Mouse (Mus musculus) neutrophil, adult 5-6 weeks (primary cell): ENCODE measurements around the gene Galnt18. TPM values are rescaled to one million over a fixed set of nuclear protein-coding genes. Genes with fewer than 3 reads are reported as not detected.

Experiments
- ATAC-seq: fragments of 151-379, 151-347 bp; 2 replicates; pipeline ENCODE4 v1.8.0; 2017; ENCODE audit warnings: mild to moderate bottlenecking, moderate TSS enrichment; ENCODE audit not compliant: insufficient number of reproducible peaks, poor library complexity, low FRiP score, severe bottlenecking; ENCODE audit errors: extremely low read depth
- total RNA-seq: library from RNA; stranded (forward); fragments of 200-1000 nt; gene quantifications from 2 replicates; pipeline ENCODE4 v1.2.3, GENCODE M21; 2017

Galnt18 gene
- total RNA-seq, 1 experiment from 2014 or later, result 0.23 TPM

- ATAC-seq, result no peak
Observed at GRCm38 (mm10) chr7:111601339-111602067, 178.3 kb downstream of the Galnt18 start.

GRCm38 (mm10) chr7:111600756-111601155, 179.0 kb downstream of the Galnt18 start:
- ATAC-seq, result no peak

GRCm38 (mm10) chr7:111593680-111594079, 186.1 kb downstream of the Galnt18 start:
- ATAC-seq, result no peak

GRCm38 (mm10) chr7:111589506-111590125, 190.2 kb downstream of the Galnt18 start:
- no peak for ATAC-seq

DNA sequence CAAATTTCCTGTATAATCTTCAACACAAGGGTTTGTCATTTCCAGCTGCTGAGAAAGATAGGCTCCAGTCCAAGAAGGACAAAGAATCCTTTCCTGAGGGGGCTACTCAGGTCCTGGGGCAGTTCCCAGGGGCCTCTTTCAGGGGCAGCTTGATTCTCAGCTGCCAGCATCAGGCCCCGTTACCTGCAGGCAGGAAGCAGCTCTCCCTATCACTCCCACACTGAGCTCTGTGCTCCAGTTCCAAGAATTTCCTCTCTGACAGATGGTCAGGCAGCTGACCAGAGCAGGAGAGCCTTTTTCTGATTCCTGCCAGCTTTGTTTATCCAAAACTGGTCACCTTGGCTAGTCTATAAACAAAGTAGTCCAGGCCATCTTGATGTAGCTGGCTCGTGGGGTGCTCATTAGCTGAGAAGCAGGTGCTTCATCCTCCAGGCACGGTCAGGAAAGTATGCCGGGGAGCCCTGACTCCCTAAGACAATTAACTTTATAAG, 191.4 kb downstream of the Galnt18 start:
- no peak for ATAC-seq

DNA sequence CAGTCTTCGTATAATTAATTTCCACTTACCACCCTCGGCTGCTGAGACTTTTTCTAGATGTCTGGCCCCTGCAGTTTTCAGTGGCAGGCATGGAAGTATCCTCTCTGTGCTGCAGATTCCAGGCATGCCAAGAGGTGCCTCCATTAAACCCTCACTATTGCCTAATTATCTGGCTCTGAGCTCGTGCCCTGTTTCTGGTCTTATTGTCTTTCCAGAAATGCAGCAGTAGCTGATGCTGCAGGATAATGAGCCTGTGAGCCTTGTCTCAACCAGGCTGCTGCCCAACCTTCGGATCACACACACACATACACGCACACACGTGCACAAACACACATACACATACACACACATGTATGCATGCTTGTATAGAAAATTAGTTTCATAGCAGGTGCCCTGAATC, 199.2 kb downstream of the Galnt18 start:
- no peak for ATAC-seq

GRCm38 (mm10) chr7:111575096-111575495, 204.7 kb downstream of the Galnt18 start:
- ATAC-seq, result no peak

DNA sequence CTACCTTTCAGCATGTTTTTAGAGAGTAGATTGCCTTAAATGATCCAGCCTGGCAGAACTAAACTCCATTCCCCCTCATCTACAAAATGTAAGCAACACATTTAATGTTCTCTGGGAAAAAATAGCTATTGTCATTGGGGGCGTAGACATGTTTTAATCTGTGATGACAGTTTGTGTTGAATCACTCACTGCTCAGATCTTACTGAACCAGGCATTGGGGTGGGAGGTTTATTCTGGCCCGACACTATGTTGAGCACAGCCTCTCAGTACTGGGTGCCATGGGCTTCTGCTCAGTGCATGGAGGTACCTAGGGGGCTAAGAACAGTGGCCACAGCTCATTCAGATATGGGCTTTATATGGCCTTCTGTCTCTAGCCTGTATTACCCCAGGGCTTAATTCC, 207.4 kb downstream of the Galnt18 start:
- no peak for ATAC-seq

- ATAC-seq, result no peak
Observed at GRCm38 (mm10) chr7:111566838-111567237, 212.9 kb downstream of the Galnt18 start.

- ATAC-seq, result no peak
Observed at GRCm38 (mm10) chr7:111563316-111564110, 216.3 kb downstream of the Galnt18 start.

DNA sequence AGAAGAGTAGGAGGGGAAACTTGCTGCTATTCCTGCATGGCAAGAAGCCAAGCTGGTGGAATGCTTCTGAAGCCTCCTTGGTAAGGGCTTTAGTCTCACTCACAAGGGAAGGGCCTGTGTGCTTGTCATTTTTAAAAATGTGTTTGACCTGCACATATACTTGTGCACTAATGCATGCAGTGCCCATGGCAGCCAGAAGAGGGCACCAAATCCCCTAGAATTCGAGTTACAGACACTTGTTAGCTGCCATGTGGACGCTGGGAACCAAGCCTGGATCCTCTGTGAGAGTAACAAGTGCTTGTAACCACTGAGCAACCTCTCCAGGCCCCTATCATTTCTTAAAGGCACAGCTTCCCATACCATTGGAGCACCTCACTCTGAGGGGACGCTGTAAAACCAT, 219.7 kb downstream of the Galnt18 start:
- no peak for ATAC-seq

DNA sequence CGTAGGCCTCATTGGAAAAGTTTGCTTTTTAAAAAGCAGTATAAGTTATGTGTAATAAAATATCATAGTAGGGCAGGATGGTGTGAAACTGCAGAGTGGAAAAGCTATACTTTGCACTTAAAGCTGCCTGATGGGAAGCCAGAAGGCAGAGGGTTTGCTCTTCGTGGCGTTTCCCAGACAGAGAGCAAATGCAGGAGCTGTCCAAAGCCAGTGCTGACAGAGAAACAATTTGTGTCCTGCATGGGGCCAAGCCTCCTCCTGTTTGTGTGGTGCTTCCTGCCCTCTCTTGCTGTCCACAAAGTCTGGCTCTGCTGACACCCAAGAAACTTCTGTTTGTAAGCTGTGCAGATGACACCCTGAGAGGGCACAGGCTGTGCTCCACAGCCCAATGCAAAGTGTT, 220.8 kb downstream of the Galnt18 start:
- ATAC-seq, result no peak

- ATAC-seq, result no peak
Observed at GRCm38 (mm10) chr7:111550987-111551386, 228.8 kb downstream of the Galnt18 start.

DNA sequence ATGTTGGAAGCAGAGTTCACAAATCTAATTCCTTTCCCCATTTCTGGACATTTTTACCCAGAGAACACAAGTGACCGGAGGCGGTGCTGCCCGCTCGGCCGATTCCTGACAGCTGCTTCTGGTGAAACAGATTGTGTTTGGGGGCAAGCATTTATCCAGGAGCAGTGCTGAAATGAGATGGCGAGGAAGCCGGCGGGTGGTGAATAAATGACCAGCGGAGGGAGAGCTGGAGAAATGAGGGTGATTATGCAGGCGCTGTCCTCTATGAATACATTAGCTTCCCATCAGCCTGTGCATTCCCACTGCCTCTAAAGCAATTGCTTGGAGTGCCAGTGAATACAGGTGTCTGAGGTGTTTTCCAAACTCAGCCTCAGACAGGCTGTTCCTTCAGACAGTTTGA, 232.7 kb downstream of the Galnt18 start:
- no peak for ATAC-seq

- no peak for ATAC-seq
Observed at GRCm38 (mm10) chr7:111545614-111546013, 234.2 kb downstream of the Galnt18 start.

GRCm38 (mm10) chr7:111537946-111538345, 241.8 kb downstream of the Galnt18 start:
- ATAC-seq, result no peak

GRCm38 (mm10) chr7:111534826-111535405, 244.9 kb downstream of the Galnt18 start:
- no peak for ATAC-seq

DNA sequence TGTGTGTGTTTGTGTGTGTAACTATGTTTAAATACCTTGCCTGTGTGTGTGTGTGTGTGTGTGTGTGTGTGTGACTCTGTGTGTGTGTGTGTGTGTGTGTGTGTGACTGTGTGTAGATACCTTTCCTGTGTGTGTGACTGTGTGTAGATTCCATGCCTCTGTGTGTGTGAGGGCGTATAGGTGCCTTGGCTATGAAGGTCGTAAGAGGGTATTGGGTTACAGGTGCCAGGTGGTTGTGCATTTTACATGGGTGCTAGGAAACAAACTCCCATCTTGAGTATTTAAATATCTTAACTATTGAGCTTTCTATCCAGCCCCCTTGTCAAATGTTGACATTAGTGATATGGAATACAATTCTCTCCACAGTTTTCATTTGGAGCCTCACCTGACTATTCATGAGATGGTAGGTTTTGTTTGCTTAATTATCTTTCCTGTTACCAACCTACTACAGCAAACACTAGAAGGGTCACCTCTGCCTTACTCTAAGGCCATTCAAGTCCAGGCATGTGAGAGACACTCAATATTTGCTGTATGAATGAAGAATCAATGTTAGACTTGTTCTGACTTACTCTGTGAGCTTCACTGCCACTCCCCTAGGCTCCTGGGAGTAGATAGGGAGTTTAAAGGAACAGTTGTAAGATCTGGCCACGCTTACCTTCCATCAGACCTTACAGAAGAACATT, 250.7 kb downstream of the Galnt18 start:
- ATAC-seq, result no peak

DNA sequence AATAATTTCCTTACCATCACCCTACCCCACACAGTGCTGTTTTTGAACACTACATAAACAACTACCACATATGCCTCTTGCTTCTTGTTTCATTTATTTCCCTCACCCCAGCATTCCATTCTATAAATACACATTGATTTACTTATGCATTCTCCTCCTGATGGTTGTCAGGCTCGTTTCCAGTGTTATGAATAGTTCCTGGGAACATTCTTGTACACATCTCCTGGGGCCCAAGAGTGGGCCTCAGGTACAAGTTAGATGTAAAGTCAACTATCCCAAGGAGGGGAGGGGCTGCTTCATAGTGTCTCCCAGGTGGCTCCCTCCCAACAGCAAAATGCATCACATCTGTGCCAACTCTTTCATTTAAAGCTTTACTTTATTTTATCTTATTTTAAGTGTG, 251.3 kb downstream of the Galnt18 start:
- ATAC-seq, result no peak
